Mouse (Mus musculus) MEL (cell line): ENCODE results near the gene Snap91. TPM values are rescaled to one million over a fixed set of nuclear protein-coding genes. Genes with fewer than 3 reads are reported as not detected.

Experiments
- DNase-seq: peaks from one replicate; pipeline ENCODE4 v3.0.0; 2011; ENCODE audit warnings: low read depth, low spot score
- H3K27ac ChIP-seq: 2 replicates; pipeline ENCODE4 v1.5.1; 2012; ENCODE audit warnings: low read depth, mild to moderate bottlenecking, control low read depth, low read length, moderate library complexity; ENCODE audit not compliant: control insufficient read depth
- H3K27me3 ChIP-seq, 2 experiments: fragments of 150-350 bp in 1 of 2; sonication (generic) in 1 of 2; 2 replicates each; pipeline ENCODE4 v1.6.1; 2012; ENCODE audit warnings: low read length in 2 of 2, mild to moderate bottlenecking in 2 of 2, improper control_type of control experiment in 1 of 2, moderate library complexity in 1 of 2; ENCODE audit not compliant: insufficient read depth in 2 of 2, control insufficient read depth in 1 of 2
- H3K36me3 ChIP-seq, 2 experiments: 2 replicates each; pipeline ENCODE4 v1.6.1; 2012 to 2014; ENCODE audit warnings: low read length in 2 of 2, improper control_type of control experiment in 1 of 2, inconsistent platforms in 1 of 2, mild to moderate bottlenecking in 1 of 2; ENCODE audit not compliant: insufficient read depth in 2 of 2, control insufficient read depth in 1 of 2
- H3K4me1 ChIP-seq, 2 experiments: fragments of 150-350 bp in 1 of 2; sonication (generic) in 1 of 2; 2 replicates each; pipeline ENCODE4 v1.6.1; 2012; ENCODE audit warnings: low read length in 2 of 2, improper control_type of control experiment in 1 of 2, mild to moderate bottlenecking in 1 of 2; ENCODE audit not compliant: insufficient read depth in 2 of 2, control insufficient read depth in 1 of 2
- H3K4me3 ChIP-seq, 2 experiments: fragments of 150-350 bp in 1 of 2; sonication (generic) in 1 of 2; 2 replicates each; pipeline ENCODE4 v1.5.1; 2012; ENCODE audit warnings: low read depth in 2 of 2, low read length in 2 of 2, mild to moderate bottlenecking in 2 of 2, moderate library complexity in 2 of 2, control low read depth in 1 of 2, improper control_type of control experiment in 1 of 2; ENCODE audit not compliant: control insufficient read depth in 1 of 2, insufficient read depth in 1 of 2
- H3K79me2 ChIP-seq: 2 replicates; pipeline ENCODE4 v1.6.1; 2012; ENCODE audit warnings: mild to moderate bottlenecking, low read length, moderate library complexity; ENCODE audit not compliant: control insufficient read depth, poor library complexity, insufficient read depth
- H3K9ac ChIP-seq: 2 replicates; pipeline ENCODE4 v1.6.1; 2012; ENCODE audit warnings: low read depth, mild to moderate bottlenecking, control low read depth, low read length, moderate library complexity; ENCODE audit not compliant: control insufficient read depth, poor library complexity, severe bottlenecking
- H3K9me3 ChIP-seq: fragments of 150-350 bp; sonication (generic); replicated peaks from 2 replicates; pipeline ENCODE4 v1.6.1; 2012; ENCODE audit warnings: mild to moderate bottlenecking, low read length, improper control_type of control experiment, moderate library complexity; ENCODE audit not compliant: insufficient read depth
- CTCF ChIP-seq, 3 experiments: IDR thresholded peaks in 2 of 3; conservative IDR thresholded peaks in 1 of 3; 2 replicates each; pipeline ENCODE4 v1.5.1; 2011 to 2012; ENCODE audit warnings: low read length in 3 of 3, low read depth in 2 of 3, mild to moderate bottlenecking in 2 of 3, improper control_type of control experiment in 1 of 3, inconsistent platforms in 1 of 3, mixed read lengths in 1 of 3, moderate library complexity in 1 of 3; ENCODE audit not compliant: control insufficient read depth in 1 of 3, insufficient read depth in 1 of 3, poor library complexity in 1 of 3, severe bottlenecking in 1 of 3
- NRF1 ChIP-seq: IDR thresholded peaks from 2 replicates; pipeline ENCODE4 v1.6.1; 2014; ENCODE audit warnings: low read depth, mild to moderate bottlenecking, inconsistent platforms, low read length, improper control_type of control experiment, moderate library complexity; ENCODE audit not compliant: poor library complexity, insufficient read depth, severe bottlenecking
- POLR2AphosphoS2 ChIP-seq: IDR thresholded peaks from 2 replicates; pipeline ENCODE4 v1.6.1; 2011; ENCODE audit warnings: low read length, improper control_type of control experiment
- RAD21 ChIP-seq: IDR thresholded peaks from 2 replicates; pipeline ENCODE4 v1.6.1; 2011; ENCODE audit warnings: mild to moderate bottlenecking, low read depth, low read length, improper control_type of control experiment
- RCOR1 ChIP-seq: IDR thresholded peaks from 2 replicates; pipeline ENCODE4 v1.6.1; 2012; ENCODE audit warnings: low read depth, mild to moderate bottlenecking, inconsistent platforms, low read length, improper control_type of control experiment
- SMC3 ChIP-seq: IDR thresholded peaks from 2 replicates; pipeline ENCODE4 v1.6.1; 2011; ENCODE audit warnings: low read depth, low read length, improper control_type of control experiment
- TAL1 ChIP-seq: IDR thresholded peaks from 2 replicates; pipeline ENCODE4 v1.6.1; 2012; ENCODE audit warnings: mild to moderate bottlenecking, inconsistent platforms, low read length, moderate library complexity, mixed read lengths
- USF2 ChIP-seq, 2 experiments: IDR thresholded peaks; 2 replicates each; pipeline ENCODE4 v1.6.1; 2011 to 2012; ENCODE audit warnings: improper control_type of control experiment in 2 of 2, low read length in 2 of 2, borderline replicate concordance in 1 of 2, inconsistent platforms in 1 of 2, low read depth in 1 of 2, mild to moderate bottlenecking in 1 of 2; ENCODE audit not compliant: insufficient read depth in 1 of 2
- ZNF384 ChIP-seq: IDR thresholded peaks from 2 replicates; pipeline ENCODE4 v1.6.1; 2012; ENCODE audit warnings: low read depth, mild to moderate bottlenecking, inconsistent platforms, low read length, improper control_type of control experiment
- polyA plus RNA-seq, 2 experiments: library from polyadenylated mRNA; stranded (reverse) in 1 of 2; unstranded in 1 of 2; fragments of >175 nt in 1 of 2; fragments of >200 nt in 1 of 2; gene quantifications; 2 replicates each; pipeline versions ENCODE4 v1.2.1 to v1.2.4; 2012; ENCODE audit warnings: low replicate concordance in 2 of 2, low read depth in 1 of 2; ENCODE audit not compliant: insufficient read length in 2 of 2, insufficient read depth in 1 of 2, missing spikeins in 1 of 2
- total RNA-seq: library from RNA; depleted of rRNA; stranded (reverse); fragments of 300-350 nt; gene quantifications from 2 replicates; pipeline ENCODE4 v1.2.3, GENCODE M21; 2012

Gene Snap91
- total and polyA plus RNA-seq, 3 experiments, result not detected

- DNase-seq, result peak; percentile 44
- H3K9ac ChIP-seq, result no peak overlapping the region
Measured at GRCm38 (mm10) chr9:86800600-86801163, 79.8 kb downstream of the Snap91 start.

GRCm38 (mm10) chr9:86799099-86799498, 81.4 kb downstream of the Snap91 start:
- DNase-seq, result no peak
- H3K36me3 ChIP-seq, result no peaks in the 10 kb centered on the region
- no peaks in the 10 kb centered on the region for H3K4me1 ChIP-seq
- H3K4me3 ChIP-seq, result no peak overlapping the region
- TF ChIP-seq RAD21, result no peak
- TF ChIP-seq POLR2AphosphoS2, result no peak
- TF ChIP-seq USF2 (IDR thresholded peaks at IDR 0.05; ENCODE audit: borderline replicate concordance in 1 of 2, insufficient read depth in 1 of 2, low read depth in 1 of 2, low read length in 2 of 2), result no peak
- no peak for TF ChIP-seq RCOR1
- H3K9ac ChIP-seq, result no peak overlapping the region
- peaks cover 0 to 3% of the 10 kb centered on the region in 2 experiments; a peak in 2 of 4 replicates for H3K27me3 ChIP-seq
- no peaks in the 10 kb centered on the region for H3K9me3 ChIP-seq
- H3K27ac ChIP-seq, result no peak overlapping the region
- H3K79me2 ChIP-seq, result no peaks in the 10 kb centered on the region

More at GRCm38 (mm10) chr9:86800600-86801163, 79.8 kb downstream of the Snap91 start:
- Histone ChIP-seq H3K9me3 (no peaks in the 10 kb centered on the region), H3K79me2 (no peaks in the 10 kb centered on the region), H3K4me1 (no peaks in the 10 kb centered on the region), H3K36me3 (no peaks in the 10 kb centered on the region), H3K4me3 (no peak overlapping the region)
- TF ChIP-seq NRF1 (no peak), RAD21 (peak; percentile 61), ZNF384 (peak; percentile 76), TAL1 (no peak), SMC3 (peak; percentile 72), CTCF (IDR thresholded peaks at IDR 0.05 in 2 of 3, conservative IDR thresholded peaks at IDR 0.05 in 1 of 3; ENCODE audit: control insufficient read depth in 1 of 3, insufficient read depth in 1 of 3, low read depth in 2 of 3, low read length in 3 of 3, poor library complexity in 1 of 3, severe bottlenecking in 1 of 3) (peak; percentile 38 to 68 (median 42); a peak in 5 of 6 replicates)
- TF ChIP-seq, all 39 proteins: peak for 4
- no peak overlapping the region for H3K27ac ChIP-seq
- H3K27me3 ChIP-seq, result peaks cover 0 to 5% of the 10 kb centered on the region in 2 experiments; a peak in 2 of 4 replicates

GRCm38 (mm10) chr9:86798686-86799085, 81.8 kb downstream of the Snap91 start:
- Histone ChIP-seq H3K4me1 (no peaks in the 10 kb centered on the region), H3K27ac (no peak overlapping the region), H3K4me3 (no peak overlapping the region), H3K79me2 (no peaks in the 10 kb centered on the region), H3K36me3 (no peaks in the 10 kb centered on the region), H3K9ac (no peak overlapping the region), H3K9me3 (no peaks in the 10 kb centered on the region), H3K27me3 (peaks cover 0 to 3% of the 10 kb centered on the region in 2 experiments; a peak in 2 of 4 replicates)
- no peak for DNase-seq
- no peak for TF ChIP-seq RCOR1
- TF ChIP-seq CTCF (IDR thresholded peaks at IDR 0.05 in 2 of 3, conservative IDR thresholded peaks at IDR 0.05 in 1 of 3; ENCODE audit: control insufficient read depth in 1 of 3, insufficient read depth in 1 of 3, low read depth in 2 of 3, low read length in 3 of 3, poor library complexity in 1 of 3, severe bottlenecking in 1 of 3), result peak in 1 of 3 experiments; percentile 0; a peak in 1 of 6 replicates
